Mouse (Mus musculus): ENCODE data around the gene Cd6. TPM values are rescaled to one million over a fixed set of nuclear protein-coding genes. Genes with fewer than 3 reads are reported as not detected.

Cd6 gene
- total and polyA plus RNA-seq, 3 experiments = not detected

DNA sequence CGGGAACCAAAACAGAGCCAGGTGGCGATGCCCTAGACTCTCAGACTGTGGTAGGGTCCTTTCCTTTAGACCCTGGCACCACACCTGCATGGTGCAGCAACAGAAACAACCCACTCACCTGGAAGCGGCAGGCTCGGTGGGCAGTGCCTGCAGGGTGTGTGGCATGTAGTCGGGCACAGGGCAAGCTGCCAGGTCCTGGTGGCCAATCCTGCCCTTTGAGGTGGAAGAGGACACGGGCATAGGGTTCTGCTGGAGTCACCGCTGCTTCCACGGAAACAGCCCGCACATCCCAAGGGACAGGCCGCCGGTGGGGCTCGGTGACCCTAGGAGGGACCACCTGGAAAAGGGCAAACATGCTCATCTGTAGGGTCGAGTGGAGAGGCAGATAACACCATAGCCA lies 36.5 kb upstream of the Cd6 start:
- Histone ChIP-seq H3K79me2 (ENCODE audit: control insufficient read depth, insufficient read depth, low read length, poor library complexity) (no peaks in the 10 kb centered on the region), H3K27me3 (ENCODE audit: control insufficient read depth in 1 of 2, insufficient read depth in 2 of 2, low read length in 2 of 2) (peaks cover 0 to 1% of the 10 kb centered on the region in 2 experiments; a peak in 3 of 4 replicates), H3K9ac (ENCODE audit: control insufficient read depth, low read depth, low read length, poor library complexity, severe bottlenecking) (no peak overlapping the region), H3K4me3 (ENCODE audit: control insufficient read depth in 1 of 2, insufficient read depth in 1 of 2, low read depth in 2 of 2, low read length in 2 of 2) (no peak overlapping the region), H3K36me3 (ENCODE audit: control insufficient read depth in 1 of 2, insufficient read depth in 2 of 2, low read length in 2 of 2) (no peaks in the 10 kb centered on the region), H3K4me1 (ENCODE audit: control insufficient read depth in 1 of 2, insufficient read depth in 2 of 2, low read length in 2 of 2) (no peaks in the 10 kb centered on the region), H3K27ac (ENCODE audit: control insufficient read depth, low read depth, low read length) (no peak overlapping the region), H3K9me3 (replicated peaks; ENCODE audit: insufficient read depth, low read length) (no peaks in the 10 kb centered on the region)
- TF ChIP-seq CTCF (IDR thresholded peaks at IDR 0.05 in 2 of 3, conservative IDR thresholded peaks at IDR 0.05 in 1 of 3; ENCODE audit: control insufficient read depth in 1 of 3, insufficient read depth in 1 of 3, low read depth in 2 of 3, low read length in 3 of 3, poor library complexity in 1 of 3, severe bottlenecking in 1 of 3) (no peak), EP300 (IDR thresholded peaks at IDR 0.05; ENCODE audit: low read depth in 1 of 2, low read length in 2 of 2) (no peak), MEF2A (IDR thresholded peaks at IDR 0.05; ENCODE audit: extremely low read depth, insufficient replicate concordance, low read depth, low read length, poor library complexity, severe bottlenecking) (no peak), ZKSCAN1 (IDR thresholded peaks at IDR 0.05; ENCODE audit: low read depth, low read length) (no peak), JUND (IDR thresholded peaks at IDR 0.05; ENCODE audit: low read depth, low read length) (no peak), MAX (IDR thresholded peaks at IDR 0.05; ENCODE audit: low read length) (no peak), POLR2AphosphoS5 (IDR thresholded peaks at IDR 0.05; ENCODE audit: borderline replicate concordance, low read depth, low read length) (no peak), ZNF384 (IDR thresholded peaks at IDR 0.05; ENCODE audit: low read depth, low read length) (no peak), MXI1 (IDR thresholded peaks at IDR 0.05; ENCODE audit: low read depth, low read length) (no peak)
- DNase-seq (ENCODE audit: low read depth, low spot score) = no peak

DNA sequence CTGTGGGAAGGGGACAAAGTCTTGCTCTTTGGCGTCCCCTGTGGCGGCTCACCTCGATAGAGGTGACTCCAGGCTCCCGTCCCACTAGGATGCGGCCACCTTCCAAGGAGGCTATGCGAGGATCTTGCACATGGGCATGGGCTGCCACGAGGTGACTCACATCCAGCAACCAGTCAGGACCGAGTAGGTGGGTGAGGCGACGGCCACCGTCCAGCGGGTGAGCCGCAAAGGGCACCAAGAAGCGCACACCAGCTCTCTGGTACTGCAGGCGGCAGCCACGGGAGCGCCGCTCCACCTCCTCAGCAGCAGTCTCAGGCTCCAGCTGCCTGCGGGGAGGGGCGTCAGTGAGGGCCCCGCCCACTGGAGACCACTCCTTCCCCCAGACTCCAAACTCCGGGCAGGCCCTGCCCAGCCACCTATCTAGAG lies 30.2 kb upstream of the Cd6 start:
- no peak overlapping the region for H3K9ac ChIP-seq (ENCODE audit: control insufficient read depth, low read depth, low read length, poor library complexity, severe bottlenecking)
- H3K36me3 ChIP-seq (ENCODE audit: control insufficient read depth in 1 of 2, insufficient read depth in 2 of 2, low read length in 2 of 2) = no peaks in the 10 kb centered on the region
- H3K4me1 ChIP-seq (ENCODE audit: control insufficient read depth in 1 of 2, insufficient read depth in 2 of 2, low read length in 2 of 2) = no peaks in the 10 kb centered on the region
- DNase-seq (ENCODE audit: low read depth, low spot score) = no peak
- H3K79me2 ChIP-seq (ENCODE audit: control insufficient read depth, insufficient read depth, low read length, poor library complexity) = no peaks in the 10 kb centered on the region
- H3K4me3 ChIP-seq (ENCODE audit: control insufficient read depth in 1 of 2, insufficient read depth in 1 of 2, low read depth in 2 of 2, low read length in 2 of 2) = no peak overlapping the region
- no peaks in the 10 kb centered on the region; a peak in 2 of 4 replicates for H3K27me3 ChIP-seq (ENCODE audit: control insufficient read depth in 1 of 2, insufficient read depth in 2 of 2, low read length in 2 of 2)
- no peaks in the 10 kb centered on the region for H3K9me3 ChIP-seq (replicated peaks; ENCODE audit: insufficient read depth, low read length)
- no peak overlapping the region for H3K27ac ChIP-seq (ENCODE audit: control insufficient read depth, low read depth, low read length)
- TF ChIP-seq ZC3H11A (IDR thresholded peaks at IDR 0.05; ENCODE audit: low read depth, low read length) = no peak

DNA sequence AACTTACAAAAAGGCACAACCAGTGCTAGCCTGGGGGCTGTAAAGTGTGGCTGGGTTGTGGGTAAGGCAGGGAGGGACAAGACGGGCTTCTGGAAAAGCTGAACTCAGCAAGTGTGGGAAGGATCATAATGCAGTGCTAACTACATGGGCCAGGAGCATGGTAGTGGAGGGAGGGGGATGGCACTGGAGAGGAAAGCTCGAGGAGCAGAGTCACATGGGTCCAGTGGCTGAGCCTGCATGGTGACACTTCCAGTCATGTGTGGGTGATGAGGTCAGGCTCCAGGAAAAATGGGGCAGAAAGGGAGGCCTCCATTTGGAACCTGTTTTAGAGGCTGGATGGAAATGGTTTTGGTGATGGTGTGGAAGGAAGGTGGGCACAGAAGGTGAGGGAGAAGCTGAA lies 26.7 kb upstream of the Cd6 start:
- no peak overlapping the region for H3K27ac ChIP-seq (ENCODE audit: control insufficient read depth, low read depth, low read length)
- H3K27me3 ChIP-seq (ENCODE audit: control insufficient read depth in 1 of 2, insufficient read depth in 2 of 2, low read length in 2 of 2) = no peaks in the 10 kb centered on the region
- H3K79me2 ChIP-seq (ENCODE audit: control insufficient read depth, insufficient read depth, low read length, poor library complexity) = no peaks in the 10 kb centered on the region
- no peaks in the 10 kb centered on the region for H3K9me3 ChIP-seq (replicated peaks; ENCODE audit: insufficient read depth, low read length)
- H3K4me3 ChIP-seq (ENCODE audit: control insufficient read depth in 1 of 2, insufficient read depth in 1 of 2, low read depth in 2 of 2, low read length in 2 of 2) = no peak overlapping the region
- TF ChIP-seq CHD2 (IDR thresholded peaks at IDR 0.05; ENCODE audit: low read length) (no peak), USF1 (IDR thresholded peaks at IDR 0.05; ENCODE audit: low read depth, low read length) (no peak), ZNF384 (IDR thresholded peaks at IDR 0.05; ENCODE audit: low read depth, low read length) (no peak), MYB (IDR thresholded peaks at IDR 0.05; ENCODE audit: low read depth, low read length) (no peak), RCOR1 (IDR thresholded peaks at IDR 0.05; ENCODE audit: low read depth, low read length) (no peak)
- no peak for DNase-seq (ENCODE audit: low read depth, low spot score)
- no peaks in the 10 kb centered on the region for H3K4me1 ChIP-seq (ENCODE audit: control insufficient read depth in 1 of 2, insufficient read depth in 2 of 2, low read length in 2 of 2)
- H3K9ac ChIP-seq (ENCODE audit: control insufficient read depth, low read depth, low read length, poor library complexity, severe bottlenecking) = no peak overlapping the region
- H3K36me3 ChIP-seq (ENCODE audit: control insufficient read depth in 1 of 2, insufficient read depth in 2 of 2, low read length in 2 of 2) = no peaks in the 10 kb centered on the region
